Mouse (Mus musculus): ENCODE measurements at regions not wholly inside any gene's neighbourhood (a gene's known extent, or its start where the extent isn't known, plus 50 kb on each side); places are given as distances from the start of the nearest gene placed in this dataset.

- DNase-seq: no peak
These were observed 148.5 kb upstream of the Adamts16 start for GRCm38 (mm10) chr13:70989999-70990645.

DNA sequence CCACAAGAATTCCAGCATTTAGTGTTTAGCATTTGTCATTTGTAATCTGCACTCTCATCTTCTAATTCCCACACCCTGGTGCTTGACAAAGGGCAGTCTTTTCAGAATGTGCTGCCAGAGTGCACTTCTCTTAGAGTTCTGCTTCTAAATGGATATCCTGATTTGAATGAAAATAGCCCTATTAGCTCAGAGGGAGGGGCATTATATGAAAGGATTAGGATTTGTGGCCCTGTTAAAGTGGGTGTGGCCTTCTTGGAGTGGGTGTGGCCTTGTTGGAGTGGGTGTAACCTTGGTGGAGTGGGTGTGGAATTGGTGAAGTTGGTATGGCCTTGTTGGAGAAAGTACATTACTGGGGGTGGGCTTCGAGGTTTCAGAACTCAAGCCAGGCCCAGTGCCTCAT is 137.7 kb upstream of the Adamts16 start:
- no peak for DNase-seq

- DNase-seq: no peak
These were observed 137.1 kb upstream of the Adamts16 start for GRCm38 (mm10) chr13:70978547-70979307.

DNA sequence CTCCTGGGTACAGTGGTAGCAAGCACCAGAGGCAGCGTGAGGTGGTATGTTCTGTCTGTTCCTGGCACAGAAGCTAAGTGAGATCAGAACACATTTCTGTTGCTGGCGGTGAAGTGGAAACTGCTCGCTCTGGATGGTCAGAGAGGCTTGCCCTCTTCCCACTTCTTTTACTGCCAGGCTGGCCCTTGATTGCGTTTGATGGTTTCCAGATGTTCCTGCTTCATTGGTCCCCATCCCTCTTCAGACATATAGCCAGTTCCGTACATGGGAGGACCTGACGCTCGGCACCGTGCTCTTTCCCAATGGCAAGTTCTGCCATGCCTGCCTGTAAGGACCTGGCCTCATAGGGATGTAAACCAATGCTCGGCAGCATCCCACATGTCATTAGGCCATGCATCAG is 128.0 kb upstream of the Adamts16 start:
- no peak for DNase-seq

DNA sequence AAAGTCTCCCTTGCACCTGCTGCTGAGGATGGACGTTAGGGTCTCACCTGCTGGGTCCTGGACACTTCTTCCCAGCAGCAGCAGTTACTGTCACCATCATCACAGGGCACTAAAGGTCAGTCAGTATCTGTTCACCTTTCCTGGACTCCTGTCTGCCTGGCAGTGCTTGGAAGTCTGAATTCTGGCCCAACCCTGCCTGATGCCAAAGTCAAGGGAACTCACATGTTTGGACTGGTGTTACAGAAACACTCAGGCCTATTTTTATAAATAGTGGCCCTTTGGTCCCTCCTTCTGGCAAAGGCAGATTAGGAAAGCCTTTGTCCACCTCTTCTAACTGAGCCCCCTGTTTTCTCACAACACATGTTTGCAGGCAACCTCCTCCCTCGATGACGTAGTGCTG is 126.2 kb upstream of the Adamts16 start:
- no peak for DNase-seq

GRCm38 (mm10) chr13:70963384-70963783 is 121.8 kb upstream of the Adamts16 start:
- no peak for DNase-seq

DNA sequence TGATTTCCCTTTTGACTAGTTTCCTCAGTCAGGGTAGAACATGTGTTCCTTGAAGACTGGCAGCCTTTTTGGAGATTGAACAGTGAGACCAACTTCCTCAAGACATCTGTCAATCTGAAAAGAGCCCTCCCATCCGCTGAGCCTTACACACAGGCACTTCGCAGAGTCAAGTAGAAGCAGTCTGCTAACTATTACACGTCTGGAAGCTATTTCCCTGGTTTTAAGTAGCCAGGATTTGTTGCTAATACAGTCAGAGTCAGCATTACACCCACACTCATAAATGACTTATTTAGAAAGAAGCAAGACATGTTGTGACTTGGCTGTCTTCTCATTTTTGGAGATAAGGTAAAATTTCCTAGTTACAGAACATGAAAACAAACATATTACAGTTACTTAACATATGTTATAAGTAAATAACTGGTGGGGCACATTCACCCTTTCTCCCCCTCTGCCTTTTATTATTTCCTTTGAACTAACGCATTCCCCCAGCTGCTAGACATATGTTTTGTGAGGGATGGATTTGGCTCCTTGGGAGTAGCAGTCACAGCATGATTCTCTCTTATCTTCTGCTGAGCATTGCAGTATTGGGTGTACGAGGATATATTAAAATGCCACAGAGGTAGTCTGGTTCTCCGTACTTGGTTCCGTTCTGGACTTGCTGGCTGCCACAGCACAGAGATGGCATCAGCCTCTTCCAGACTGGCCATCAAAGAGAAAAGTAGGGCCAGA is 92.9 kb upstream of the Adamts16 start:
- DNase-seq: no peak

DNA sequence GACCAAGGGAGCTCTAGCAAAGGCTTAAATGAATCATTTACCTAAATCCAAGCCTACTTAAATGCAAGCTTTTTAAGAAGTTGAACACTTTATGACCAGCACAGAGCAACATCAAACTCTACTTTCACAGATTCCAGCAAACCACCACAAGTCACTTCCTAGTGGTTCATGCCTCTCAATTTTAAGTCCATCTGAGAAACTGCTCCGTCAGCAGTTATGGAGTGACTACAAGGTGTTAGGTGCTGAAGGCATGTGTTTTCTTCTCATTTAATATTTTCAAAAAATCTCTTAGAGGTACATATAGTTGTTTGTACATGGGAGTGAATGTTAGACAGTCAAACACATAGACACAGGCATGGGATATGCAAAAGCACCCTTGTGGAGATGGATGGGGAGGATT is 72.2 kb upstream of the Adamts16 start:
- DNase-seq: no peak

DNA sequence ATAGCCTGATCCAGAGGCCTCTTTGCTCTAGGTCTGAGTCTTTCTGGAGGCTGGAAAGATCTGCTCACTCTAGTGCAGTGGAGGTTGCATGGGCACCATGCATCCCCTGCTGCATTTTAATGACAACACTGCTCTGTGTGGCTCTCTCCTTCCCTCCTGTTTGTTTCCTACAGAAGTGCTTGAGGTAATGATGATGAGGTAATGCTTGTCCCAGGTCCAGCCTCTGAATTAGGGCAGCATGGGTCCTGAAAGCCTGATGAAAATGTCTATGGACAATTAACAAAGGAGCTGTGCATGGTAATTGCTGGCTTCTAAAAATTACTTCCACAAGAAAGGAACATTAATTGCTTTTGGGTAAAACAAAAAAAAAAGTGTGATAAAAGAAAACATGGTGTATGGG is 69.3 kb upstream of the Adamts16 start:
- DNase-seq: no peak

- DNase-seq: no peak
These were observed 63.2 kb upstream of the Adamts16 start for GRCm38 (mm10) chr13:70904834-70905233.

GRCm38 (mm10) chr13:70903831-70904230 is 62.2 kb upstream of the Adamts16 start:
- no peak for DNase-seq

DNA sequence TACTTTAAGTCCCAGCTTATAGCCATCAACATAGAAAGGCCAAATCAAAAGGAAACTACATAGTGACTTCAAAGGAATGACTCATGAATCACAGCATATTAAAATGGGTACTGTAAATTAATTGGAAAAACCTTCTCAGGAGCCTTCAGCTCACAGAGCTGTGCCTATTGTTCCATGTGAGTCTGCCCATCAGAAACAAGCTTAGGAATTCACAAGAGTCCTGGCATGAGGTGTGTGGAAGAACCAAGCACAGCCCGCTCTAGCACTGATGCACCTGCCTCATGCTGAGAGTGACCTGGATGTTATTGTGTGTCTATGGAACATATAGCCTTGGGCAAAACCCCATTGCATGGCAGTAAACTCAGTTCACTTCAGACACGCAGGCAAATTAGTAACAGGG is 61.5 kb upstream of the Adamts16 start:
- DNase-seq: no peak

- no peak for DNase-seq
These were observed 61.1 kb upstream of the Adamts16 start for GRCm38 (mm10) chr13:70902727-70903126.

DNA sequence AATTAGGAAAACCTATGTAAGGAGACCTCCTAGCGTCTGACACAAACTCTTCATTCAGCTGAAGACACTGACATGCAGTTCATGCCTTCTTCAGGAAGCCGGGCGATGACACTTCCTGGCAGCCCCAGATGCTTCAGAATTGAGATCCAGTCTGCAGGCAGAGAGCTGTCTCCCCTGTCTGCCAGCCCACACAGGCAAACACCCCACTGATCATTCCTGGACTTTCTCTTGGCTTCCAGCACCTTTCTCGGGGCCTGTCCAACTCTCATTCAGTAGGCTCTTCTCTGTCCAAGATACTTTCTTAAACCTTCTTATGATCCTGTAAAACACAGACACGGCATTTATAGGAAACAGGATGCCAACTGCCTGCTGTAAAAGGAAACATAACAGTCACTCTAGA is 50.0 kb upstream of the Adamts16 start:
- no peak for DNase-seq

Data from kidney, adult 9 months (tissue).